Mouse (Mus musculus): ENCODE measurements around the gene Cacnb2. TPM values are rescaled to one million over a fixed set of nuclear protein-coding genes. Genes with fewer than 3 reads are reported as not detected.
"Not testable (repeated sequence)": the region's sequence is repeated elsewhere in the genome, so short reads cannot be mapped to it uniquely, and the experiment has no call there.

Cacnb2 gene
- polyA plus RNA-seq, 1 experiment from 2014 or later = 6.2 TPM

- Histone ChIP-seq H3K27me3 (ENCODE audit: control insufficient read depth, insufficient read depth, low read length) (no peaks in the 10 kb centered on the region), H3K4me3 (ENCODE audit: low read depth, low read length) (no peak overlapping the region), H3K4me1 (ENCODE audit: control insufficient read depth, insufficient read depth, low read length) (no peaks in the 10 kb centered on the region), H3K36me3 (ENCODE audit: control insufficient read depth, insufficient read depth, low read length) (no peaks in the 10 kb centered on the region), H3K9me3 (ENCODE audit: control insufficient read depth, low read depth, low read length) (no peaks in the 10 kb centered on the region), H3K9ac (replicated peaks; ENCODE audit: low read depth, low read length) (no peak overlapping the region), H3K27ac (ENCODE audit: low read length) (no peak overlapping the region), H3K4me2 (replicated peaks; ENCODE audit: low read depth, low read length) (no peak overlapping the region)
- ATAC-seq (ENCODE audit: insufficient number of reproducible peaks, insufficient read depth, low FRiP score, low read depth) = no peak
- WGBS = 89% methylated on average over 9 of the region's 9 CpGs
Observed at GRCm38 (mm10) chr2:14719119-14719718, 116.3 kb downstream of the Cacnb2 start.

GRCm38 (mm10) chr2:14725437-14725836, 122.5 kb downstream of the Cacnb2 start:
- Histone ChIP-seq H3K4me1 (ENCODE audit: control insufficient read depth, insufficient read depth, low read length) (no peaks in the 10 kb centered on the region), H3K4me3 (ENCODE audit: low read depth, low read length) (no peak overlapping the region), H3K36me3 (ENCODE audit: control insufficient read depth, insufficient read depth, low read length) (no peaks in the 10 kb centered on the region), H3K9ac (replicated peaks; ENCODE audit: low read depth, low read length) (no peak overlapping the region), H3K27ac (ENCODE audit: low read length) (no peak overlapping the region), H3K27me3 (ENCODE audit: control insufficient read depth, insufficient read depth, low read length) (no peaks in the 10 kb centered on the region), H3K9me3 (ENCODE audit: control insufficient read depth, low read depth, low read length) (no peaks in the 10 kb centered on the region), H3K4me2 (replicated peaks; ENCODE audit: low read depth, low read length) (no peak overlapping the region)
- no peak for ATAC-seq (ENCODE audit: insufficient number of reproducible peaks, insufficient read depth, low FRiP score, low read depth)

DNA sequence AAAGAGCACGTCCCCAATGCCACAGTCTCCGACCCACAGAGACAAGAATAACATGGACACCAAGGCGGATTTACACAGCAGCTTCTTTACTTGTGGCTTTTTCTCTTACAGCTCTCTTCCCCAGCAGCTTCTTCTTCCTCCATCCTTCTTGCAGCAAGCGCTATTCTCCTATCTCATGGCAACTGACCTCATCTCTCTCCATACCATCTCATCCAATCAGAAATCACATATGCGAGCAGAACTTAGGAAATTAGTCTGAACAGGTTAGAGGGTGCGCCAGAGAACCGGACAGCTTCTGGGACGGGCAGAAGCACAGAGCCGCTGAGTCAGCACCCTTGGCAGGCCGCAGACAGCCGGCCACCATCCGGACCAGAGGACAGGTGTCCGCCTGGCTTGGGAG, 123.7 kb downstream of the Cacnb2 start:
- H3K4me1 ChIP-seq (ENCODE audit: control insufficient read depth, insufficient read depth, low read length); H3K4me2 ChIP-seq (replicated peaks; ENCODE audit: low read depth, low read length); H3K4me3 ChIP-seq (ENCODE audit: low read depth, low read length); H3K27me3 ChIP-seq (ENCODE audit: control insufficient read depth, insufficient read depth, low read length); H3K27ac ChIP-seq (ENCODE audit: low read length); ATAC-seq (ENCODE audit: insufficient number of reproducible peaks, insufficient read depth, low FRiP score, low read depth); H3K36me3 ChIP-seq (ENCODE audit: control insufficient read depth, insufficient read depth, low read length); H3K9me3 ChIP-seq (ENCODE audit: control insufficient read depth, low read depth, low read length); H3K9ac ChIP-seq (replicated peaks; ENCODE audit: low read depth, low read length): not testable (repeated sequence)
- 93% methylated on average over 12 of the region's 13 CpGs for WGBS

- no peak for ATAC-seq (ENCODE audit: insufficient number of reproducible peaks, insufficient read depth, low FRiP score, low read depth)
- 35% methylated on average over 9 of the region's 9 CpGs for WGBS
Observed at GRCm38 (mm10) chr2:14738927-14739326, 136.0 kb downstream of the Cacnb2 start.

DNA sequence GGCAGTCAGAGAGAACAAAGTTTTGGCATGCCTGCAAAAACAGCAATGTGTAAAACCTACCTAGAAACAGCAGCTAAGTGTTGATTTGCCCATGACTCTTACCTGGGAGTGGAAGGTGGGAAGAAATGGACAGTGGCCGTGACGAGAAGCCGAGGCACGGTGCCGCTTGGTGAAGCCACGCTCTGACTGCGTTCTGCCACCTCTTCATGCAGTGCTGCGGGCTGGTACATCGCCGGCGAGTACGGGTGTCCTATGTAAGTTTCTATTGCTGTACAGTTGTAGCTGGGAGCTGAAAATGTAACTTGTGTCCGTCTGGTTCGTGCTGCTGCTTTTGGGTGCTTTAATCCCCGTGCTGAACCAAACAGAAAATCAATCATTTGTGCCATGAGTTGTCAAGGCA, 136.6 kb downstream of the Cacnb2 start:
- no peaks in the 10 kb centered on the region for H3K36me3 ChIP-seq (ENCODE audit: control insufficient read depth, insufficient read depth, low read length)
- H3K4me3 ChIP-seq (ENCODE audit: low read depth, low read length) = no peak overlapping the region
- H3K27me3 ChIP-seq (ENCODE audit: control insufficient read depth, insufficient read depth, low read length) = no peaks in the 10 kb centered on the region
- H3K4me1 ChIP-seq (ENCODE audit: control insufficient read depth, insufficient read depth, low read length) = peaks cover 8% of the 10 kb centered on the region; the same call in 1 of the 2 replicates
- H3K27ac ChIP-seq (ENCODE audit: low read length) = no peak overlapping the region
- H3K4me2 ChIP-seq (replicated peaks; ENCODE audit: low read depth, low read length) = no peak overlapping the region
- WGBS = 67% methylated on average over 15 of the region's 15 CpGs
- ATAC-seq (ENCODE audit: insufficient number of reproducible peaks, insufficient read depth, low FRiP score, low read depth) = no peak
- no peaks in the 10 kb centered on the region for H3K9me3 ChIP-seq (ENCODE audit: control insufficient read depth, low read depth, low read length)
- no peak overlapping the region for H3K9ac ChIP-seq (replicated peaks; ENCODE audit: low read depth, low read length)

More at GRCm38 (mm10) chr2:14738927-14739326, 136.0 kb downstream of the Cacnb2 start:
- H3K36me3 ChIP-seq (ENCODE audit: control insufficient read depth, insufficient read depth, low read length) = no peaks in the 10 kb centered on the region
- no peaks in the 10 kb centered on the region for H3K27me3 ChIP-seq (ENCODE audit: control insufficient read depth, insufficient read depth, low read length)
- no peak overlapping the region for H3K4me3 ChIP-seq (ENCODE audit: low read depth, low read length)
- H3K9me3 ChIP-seq (ENCODE audit: control insufficient read depth, low read depth, low read length) = no peaks in the 10 kb centered on the region
- no peak overlapping the region for H3K27ac ChIP-seq (ENCODE audit: low read length)
- peaks cover 8% of the 10 kb centered on the region; the same call in 1 of the 2 replicates for H3K4me1 ChIP-seq (ENCODE audit: control insufficient read depth, insufficient read depth, low read length)
- H3K4me2 ChIP-seq (replicated peaks; ENCODE audit: low read depth, low read length) = no peak overlapping the region
- H3K9ac ChIP-seq (replicated peaks; ENCODE audit: low read depth, low read length) = no peak overlapping the region

GRCm38 (mm10) chr2:14740359-14740758, 137.5 kb downstream of the Cacnb2 start:
- no peak for ATAC-seq (ENCODE audit: insufficient number of reproducible peaks, insufficient read depth, low FRiP score, low read depth)
- Histone ChIP-seq H3K4me2 (replicated peaks; ENCODE audit: low read depth, low read length) (no peak overlapping the region), H3K4me3 (ENCODE audit: low read depth, low read length) (no peak overlapping the region), H3K4me1 (ENCODE audit: control insufficient read depth, insufficient read depth, low read length) (peaks cover 8% of the 10 kb centered on the region; the same call in 1 of the 2 replicates), H3K27me3 (ENCODE audit: control insufficient read depth, insufficient read depth, low read length) (no peaks in the 10 kb centered on the region), H3K36me3 (ENCODE audit: control insufficient read depth, insufficient read depth, low read length) (no peaks in the 10 kb centered on the region), H3K27ac (ENCODE audit: low read length) (no peak overlapping the region), H3K9me3 (ENCODE audit: control insufficient read depth, low read depth, low read length) (no peaks in the 10 kb centered on the region), H3K9ac (replicated peaks; ENCODE audit: low read depth, low read length) (no peak overlapping the region)
- 56% methylated on average over 7 of the region's 7 CpGs for WGBS

DNA sequence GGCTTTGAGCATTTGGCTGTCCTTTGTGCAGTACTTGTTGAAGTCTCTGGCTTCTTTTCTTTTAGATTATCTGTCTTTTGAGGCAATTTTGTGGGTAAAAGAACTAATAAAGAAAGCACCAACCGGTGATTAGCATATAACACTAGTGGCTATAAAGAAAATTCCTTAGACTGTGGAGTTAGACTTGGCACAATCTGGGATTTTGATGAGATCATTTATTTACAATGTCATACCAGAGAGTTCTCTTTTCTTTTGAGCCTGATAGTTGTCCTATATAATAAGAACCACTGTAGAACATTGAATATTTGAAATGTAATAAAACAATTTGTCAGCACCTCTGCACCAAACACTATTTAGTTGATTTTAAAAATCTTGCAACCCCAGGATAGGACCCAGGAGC, 141.9 kb downstream of the Cacnb2 start:
- Histone ChIP-seq H3K9ac (replicated peaks; ENCODE audit: low read depth, low read length) (no peak overlapping the region), H3K4me2 (replicated peaks; ENCODE audit: low read depth, low read length) (no peak overlapping the region), H3K4me3 (ENCODE audit: low read depth, low read length) (no peak overlapping the region), H3K36me3 (ENCODE audit: control insufficient read depth, insufficient read depth, low read length) (no peaks in the 10 kb centered on the region), H3K27me3 (ENCODE audit: control insufficient read depth, insufficient read depth, low read length) (no peaks in the 10 kb centered on the region), H3K27ac (ENCODE audit: low read length) (no peak overlapping the region), H3K9me3 (ENCODE audit: control insufficient read depth, low read depth, low read length) (no peaks in the 10 kb centered on the region), H3K4me1 (ENCODE audit: control insufficient read depth, insufficient read depth, low read length) (no peaks in the 10 kb centered on the region)
- ATAC-seq (ENCODE audit: insufficient number of reproducible peaks, insufficient read depth, low FRiP score, low read depth) = no peak
- 85% methylated on average over 1 of the region's 1 CpGs for WGBS

- H3K9ac ChIP-seq (replicated peaks; ENCODE audit: low read depth, low read length) = no peak overlapping the region
- no peaks in the 10 kb centered on the region for H3K36me3 ChIP-seq (ENCODE audit: control insufficient read depth, insufficient read depth, low read length)
- no peak for ATAC-seq (ENCODE audit: insufficient number of reproducible peaks, insufficient read depth, low FRiP score, low read depth)
- no peak overlapping the region for H3K4me2 ChIP-seq (replicated peaks; ENCODE audit: low read depth, low read length)
- H3K4me1 ChIP-seq (ENCODE audit: control insufficient read depth, insufficient read depth, low read length) = no peaks in the 10 kb centered on the region
- 54% methylated on average over 4 of the region's 4 CpGs for WGBS
- no peak overlapping the region for H3K4me3 ChIP-seq (ENCODE audit: low read depth, low read length)
- H3K27ac ChIP-seq (ENCODE audit: low read length) = no peak overlapping the region
- no peaks in the 10 kb centered on the region for H3K27me3 ChIP-seq (ENCODE audit: control insufficient read depth, insufficient read depth, low read length)
- H3K9me3 ChIP-seq (ENCODE audit: control insufficient read depth, low read depth, low read length) = no peaks in the 10 kb centered on the region
Observed at GRCm38 (mm10) chr2:14762846-14763245, 160.0 kb downstream of the Cacnb2 start.

DNA sequence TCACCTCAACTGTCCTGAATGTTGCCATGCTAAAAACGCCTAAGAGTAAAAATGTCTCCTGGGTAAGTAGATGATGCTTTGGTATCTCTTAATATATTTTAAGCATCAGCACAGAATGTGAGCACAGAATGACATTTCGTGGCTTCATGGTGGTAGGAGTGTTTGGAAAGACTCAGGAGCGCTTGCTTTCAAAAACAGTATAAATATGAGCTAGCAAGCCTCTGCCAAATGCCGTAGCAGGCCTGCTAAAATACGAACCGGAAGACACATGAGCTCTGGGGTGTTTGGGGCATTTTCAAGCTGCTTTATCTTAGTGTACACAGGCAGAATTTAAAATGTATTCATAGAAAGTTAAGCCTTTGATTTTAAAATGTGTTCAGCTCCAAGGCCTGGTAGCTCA, 161.0 kb downstream of the Cacnb2 start:
- 74% methylated on average over 6 of the region's 6 CpGs for WGBS
- H3K36me3 ChIP-seq (ENCODE audit: control insufficient read depth, insufficient read depth, low read length) = no peaks in the 10 kb centered on the region
- H3K4me2 ChIP-seq (replicated peaks; ENCODE audit: low read depth, low read length) = no peak overlapping the region
- no peak overlapping the region for H3K4me3 ChIP-seq (ENCODE audit: low read depth, low read length)
- no peaks in the 10 kb centered on the region for H3K4me1 ChIP-seq (ENCODE audit: control insufficient read depth, insufficient read depth, low read length)
- no peak overlapping the region for H3K9ac ChIP-seq (replicated peaks; ENCODE audit: low read depth, low read length)
- no peaks in the 10 kb centered on the region for H3K27me3 ChIP-seq (ENCODE audit: control insufficient read depth, insufficient read depth, low read length)
- no peak for ATAC-seq (ENCODE audit: insufficient number of reproducible peaks, insufficient read depth, low FRiP score, low read depth)
- no peaks in the 10 kb centered on the region for H3K9me3 ChIP-seq (ENCODE audit: control insufficient read depth, low read depth, low read length)
- H3K27ac ChIP-seq (ENCODE audit: low read length) = no peak overlapping the region

All from stomach, embryonic 14.5 days (tissue).